Mouse (Mus musculus) v-Abl transformed pro-B cells (cell line): ENCODE measurements around the gene Olfr920.

Source experiments
- in situ Hi-C, 2 experiments: fragments of 400-800 bp; cut with MboI; formaldehyde crosslinking; loops; one replicate each; pipeline ENCODE4 v1.15.1; 2025; ENCODE audit not compliant: unreplicated experiment in 2 of 2

Gene Olfr920

GRCm38 (mm10) chr9:38751999-38752398, at the start of gene Olfr920:
TSS of gene Olfr920 (plus strand) at chr9:38752299.
- in situ Hi-C loops, result no loop called here

- in situ Hi-C loops, result no loop called here
These were observed 34.0 kb upstream of the Olfr920 start, which contains the start of gene Vwa5a for GRCm38 (mm10) chr9:38718102-38718501. TSS of gene Vwa5a (plus strand) at chr9:38718268.

GRCm38 (mm10) chr9:38718927-38719441, 33.1 kb upstream of the Olfr920 start:
- in situ Hi-C loops, result no loop called here

GRCm38 (mm10) chr9:38724044-38724443, 28.1 kb upstream of the Olfr920 start:
- in situ Hi-C loops, result no loop called here

GRCm38 (mm10) chr9:38728218-38728617, 23.9 kb upstream of the Olfr920 start:
- in situ Hi-C loops, result no loop called here

- in situ Hi-C loops, result no loop called here
These were observed 10.7 kb upstream of the Olfr920 start for GRCm38 (mm10) chr9:38741408-38741807.

GRCm38 (mm10) chr9:38744619-38745315, 7.3 kb upstream of the Olfr920 start:
- in situ Hi-C loops, result no loop called here

- in situ Hi-C loops, result no loop called here
These were observed 20.7 kb downstream of the Olfr920 start, which contains the start of gene Olfr921 for GRCm38 (mm10) chr9:38772768-38773167. TSS of gene Olfr921 (plus strand) at chr9:38773068.

GRCm38 (mm10) chr9:38792689-38793088, 40.6 kb downstream of the Olfr920 start:
- in situ Hi-C loops, result no loop called here

GRCm38 (mm10) chr9:38805696-38806095, 53.6 kb downstream of the Olfr920 start:
- in situ Hi-C loops, result no loop called here
